Mouse (Mus musculus) T-cell, adult 2 months (primary cell): Measurements from ENCODE around the gene Map3k14.

Experiments
- DNase-seq: peaks from one replicate; pipeline ENCODE4 v3.0.0; 2022; ENCODE audit warnings: low spot score

Gene Map3k14

DNA sequence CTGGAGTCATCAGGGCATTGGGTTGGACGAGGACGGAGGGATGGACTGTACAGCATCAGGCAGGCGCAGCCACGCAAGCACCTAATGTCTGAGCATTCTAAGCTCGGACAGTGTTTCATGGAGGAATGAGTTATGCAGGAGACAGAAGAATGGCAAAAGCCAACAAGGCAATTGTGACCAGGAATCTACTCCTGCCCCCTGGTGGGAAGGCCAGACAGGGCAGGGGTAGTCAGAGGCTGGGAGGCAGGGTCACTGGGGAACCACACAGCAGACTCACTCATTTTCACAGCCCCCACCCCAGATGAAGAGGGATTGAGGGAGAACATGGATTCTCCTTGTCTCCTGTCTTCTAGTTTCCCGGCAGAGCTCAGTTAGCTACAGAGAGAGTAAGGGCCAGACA, 4.7 kb upstream of the Map3k14 start:
- peak; percentile 73 for DNase-seq

DNA sequence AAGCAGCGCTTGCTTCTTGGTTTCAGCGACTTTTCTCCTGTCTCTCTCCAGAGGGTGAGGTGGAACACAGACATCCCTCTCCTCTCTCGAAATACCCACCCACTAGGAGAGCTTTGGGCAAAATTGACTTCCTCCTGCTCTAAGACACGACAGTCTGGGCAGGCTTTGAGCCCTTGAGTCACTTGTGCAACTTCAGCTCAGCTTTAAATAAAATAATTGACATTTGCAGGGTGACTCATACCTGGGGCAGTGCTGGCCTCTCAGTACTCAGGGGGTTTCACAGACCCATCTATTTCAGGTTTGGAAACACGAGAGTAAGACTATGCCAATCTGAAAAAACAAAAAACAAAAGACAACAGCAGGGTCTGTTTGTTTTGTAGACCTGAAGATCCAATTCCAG, 2.2 kb upstream of the Map3k14 start:
- no peak for DNase-seq

- DNase-seq, result no peak
Measured at GRCm38 (mm10) chr11:103268905-103269304, 1.6 kb upstream of the Map3k14 start.

- DNase-seq, result no peak
Measured at GRCm38 (mm10) chr11:103268350-103268749, 1.1 kb upstream of the Map3k14 start.

- DNase-seq, result no peak
Measured at GRCm38 (mm10) chr11:103266729-103267345, 435 bp downstream of the Map3k14 start.

- DNase-seq, result peak; percentile 69
Measured at GRCm38 (mm10) chr11:103265856-103266255, 1.4 kb downstream of the Map3k14 start.

DNA sequence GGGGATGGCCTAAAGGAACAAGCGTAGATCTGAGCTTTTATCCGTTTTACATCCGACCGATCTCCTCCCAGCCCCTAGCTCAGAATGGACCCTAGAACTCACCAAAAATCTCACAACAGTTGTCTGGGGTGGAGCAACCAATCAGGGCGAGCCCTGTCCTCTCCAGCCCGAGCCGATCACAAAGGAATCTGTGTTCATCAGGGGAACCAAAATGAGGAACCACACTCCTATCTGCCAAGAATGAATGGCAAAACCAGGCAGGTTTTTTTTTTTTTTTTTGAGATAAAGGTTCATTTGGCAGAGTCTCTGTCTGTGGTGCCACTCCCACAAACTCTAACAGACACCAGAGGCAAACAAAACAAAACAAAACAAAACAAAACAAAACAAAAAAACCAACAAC, 2.1 kb downstream of the Map3k14 start:
- no peak for DNase-seq

DNA sequence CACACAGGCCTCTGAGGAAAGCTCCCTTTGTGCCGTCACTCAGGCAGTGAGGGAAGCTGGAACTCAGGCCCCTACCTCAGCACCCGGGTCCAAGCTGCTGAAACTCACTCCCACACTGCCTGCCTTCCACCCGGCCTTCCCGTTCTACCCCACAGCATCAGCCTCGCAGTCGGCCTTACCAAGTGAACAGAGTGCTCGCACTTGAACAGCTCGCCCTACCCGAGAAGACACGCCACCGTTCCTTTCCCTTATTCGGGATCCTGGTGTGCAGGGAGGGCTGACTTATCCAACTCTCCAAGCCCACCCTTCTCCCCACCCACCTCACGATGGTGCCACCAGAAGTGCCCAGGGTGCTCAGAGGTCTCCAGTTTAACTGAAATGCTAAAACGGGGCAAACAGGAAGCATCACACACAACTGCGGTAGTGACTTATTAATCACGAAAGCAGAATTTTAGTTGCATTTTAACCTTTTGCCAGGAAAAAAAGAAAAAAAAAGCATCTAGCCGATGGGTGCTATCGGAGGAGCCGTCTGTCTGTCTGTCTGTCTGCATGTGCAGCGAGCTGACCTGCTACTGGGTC, 2.8 kb downstream of the Map3k14 start:
- DNase-seq, result peak; percentile 39

- DNase-seq, result no peak
Measured at GRCm38 (mm10) chr11:103263551-103263950, 3.7 kb downstream of the Map3k14 start.

DNA sequence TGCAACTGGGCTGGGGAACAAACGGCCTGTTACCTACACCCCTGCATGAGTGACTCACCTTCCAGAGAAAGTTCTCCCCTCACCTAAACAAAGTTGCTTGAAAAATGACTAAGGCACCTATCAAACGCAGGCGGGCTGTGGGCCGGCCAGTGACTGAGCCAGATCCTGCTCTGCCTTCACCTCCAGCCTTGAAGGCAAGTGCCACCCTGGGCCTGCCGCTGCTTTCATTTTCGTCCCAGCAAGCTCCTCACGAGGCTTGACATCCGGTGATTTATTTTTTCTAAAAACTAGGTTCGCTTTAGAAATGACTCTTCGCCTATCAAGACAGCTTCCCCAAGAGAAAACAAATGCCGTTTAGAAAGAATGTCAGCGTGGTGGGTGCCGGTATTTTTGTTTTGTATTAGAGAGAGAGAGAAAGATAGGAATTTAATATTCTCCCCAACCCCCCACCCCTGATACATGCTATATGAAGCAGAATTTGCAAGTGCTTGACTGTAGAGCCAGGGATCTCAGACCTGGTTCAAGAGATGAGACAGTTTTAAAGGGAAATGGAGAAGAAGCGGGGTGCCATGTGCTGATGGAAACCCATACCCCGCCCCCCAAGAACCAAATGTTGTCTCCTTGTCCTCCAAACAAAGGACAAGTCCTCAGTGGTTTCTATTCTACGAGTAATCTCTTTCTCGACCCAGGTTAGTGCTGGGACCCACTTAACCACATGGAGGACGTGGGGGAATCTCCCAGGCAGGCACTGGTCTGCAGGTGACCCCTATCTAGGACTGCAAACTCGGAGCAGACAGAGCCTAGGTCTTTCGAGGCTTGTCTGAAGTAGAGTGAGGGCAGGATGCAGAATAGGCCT, 4.6 kb downstream of the Map3k14 start:
- peak; percentile 85 for DNase-seq

DNA sequence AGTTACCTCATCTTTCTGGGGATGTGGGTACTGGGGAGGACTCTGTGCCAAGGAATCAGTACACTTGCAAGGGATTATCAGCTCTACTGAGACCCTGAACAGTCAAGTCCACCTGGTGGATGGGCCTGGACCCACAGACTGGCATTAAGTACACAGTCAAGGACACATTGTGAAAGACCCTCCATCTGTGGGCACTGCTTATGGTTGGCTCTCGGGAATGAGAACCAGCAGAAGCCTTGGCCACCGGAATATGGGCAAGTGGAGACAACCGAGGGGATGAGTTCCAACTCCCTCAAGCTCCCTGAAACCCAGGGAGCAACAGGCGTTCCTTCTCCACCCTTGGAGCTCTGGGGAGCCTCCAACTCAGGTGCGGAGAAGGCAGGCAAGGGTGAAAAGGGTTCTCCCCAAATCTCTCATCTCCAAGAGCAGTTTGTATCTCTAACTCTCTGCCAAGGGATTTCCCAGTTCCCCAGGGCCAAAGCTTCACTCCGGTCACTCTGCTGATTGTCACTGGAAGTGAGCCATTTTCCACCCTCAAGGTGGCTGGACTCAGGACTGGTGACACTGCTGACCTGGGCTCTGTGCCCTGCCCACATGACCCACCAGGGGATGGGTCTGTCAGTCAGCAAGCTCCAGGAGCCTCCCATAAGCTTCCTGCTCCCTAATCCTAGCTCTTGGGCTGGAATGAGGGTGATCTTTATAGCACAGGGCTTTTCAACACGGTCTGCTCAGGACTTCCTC, 5.4 kb downstream of the Map3k14 start:
- DNase-seq, result no peak

DNA sequence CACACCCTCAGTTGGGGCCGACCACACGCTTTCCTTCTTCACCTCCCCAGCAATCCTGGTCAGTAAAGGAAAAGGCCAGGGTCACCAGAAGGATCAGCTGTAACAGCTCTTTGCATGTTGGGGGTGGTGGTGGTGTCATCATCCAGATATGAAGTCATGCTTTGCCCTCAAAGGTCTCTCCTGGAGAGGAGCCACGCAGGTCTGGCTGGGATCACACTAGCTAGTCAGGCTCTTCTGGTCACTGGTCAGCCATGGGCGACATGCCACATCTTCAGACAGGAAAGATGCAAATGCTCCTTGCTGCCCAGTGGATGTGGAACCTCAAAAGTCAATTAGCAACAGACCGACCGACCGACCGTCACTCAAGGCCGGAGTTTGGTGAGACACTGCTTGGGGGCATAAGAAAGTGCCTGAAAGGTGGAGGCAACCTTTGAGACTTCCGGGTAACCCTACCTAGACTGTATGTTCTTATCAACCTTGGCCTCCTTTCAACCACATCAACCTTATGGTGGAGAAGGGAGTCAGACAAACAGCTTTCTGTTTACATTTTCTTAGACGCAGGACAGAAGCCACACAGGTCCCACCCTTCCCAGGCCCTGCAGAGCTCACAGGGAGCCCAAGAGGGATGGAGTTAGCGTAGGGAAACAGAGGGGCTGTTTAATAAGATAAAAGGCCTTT, 6.6 kb downstream of the Map3k14 start:
- peak; percentile 59 for DNase-seq

- no peak for DNase-seq
Measured at GRCm38 (mm10) chr11:103260034-103260433, 7.2 kb downstream of the Map3k14 start.

DNA sequence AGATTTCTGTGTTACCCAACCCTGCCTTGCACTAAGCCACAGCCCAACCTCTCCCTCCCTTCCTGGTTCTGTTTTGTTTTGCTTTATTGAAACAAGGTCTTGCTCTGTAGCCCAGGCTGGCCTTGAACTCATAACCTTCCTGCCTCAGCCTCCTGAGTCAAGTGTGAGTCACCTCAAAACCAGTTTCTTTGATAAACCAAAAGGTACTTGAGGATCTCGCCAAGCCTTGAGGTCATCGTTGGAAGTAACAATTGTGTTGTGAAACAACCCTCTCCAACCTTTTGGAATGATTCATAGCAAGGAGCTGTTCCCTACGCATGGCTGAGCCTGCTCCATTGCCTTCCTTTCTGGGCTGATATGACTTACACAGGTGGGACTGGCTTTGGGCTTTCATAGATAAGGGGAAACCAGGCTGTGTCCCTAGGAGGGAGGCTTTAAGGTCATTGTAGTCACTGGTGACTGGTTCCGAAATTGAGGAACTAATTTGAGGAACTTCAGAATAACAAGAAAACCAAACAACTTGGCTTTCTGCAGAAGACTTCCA, 9.3 kb downstream of the Map3k14 start:
- no peak for DNase-seq

DNA sequence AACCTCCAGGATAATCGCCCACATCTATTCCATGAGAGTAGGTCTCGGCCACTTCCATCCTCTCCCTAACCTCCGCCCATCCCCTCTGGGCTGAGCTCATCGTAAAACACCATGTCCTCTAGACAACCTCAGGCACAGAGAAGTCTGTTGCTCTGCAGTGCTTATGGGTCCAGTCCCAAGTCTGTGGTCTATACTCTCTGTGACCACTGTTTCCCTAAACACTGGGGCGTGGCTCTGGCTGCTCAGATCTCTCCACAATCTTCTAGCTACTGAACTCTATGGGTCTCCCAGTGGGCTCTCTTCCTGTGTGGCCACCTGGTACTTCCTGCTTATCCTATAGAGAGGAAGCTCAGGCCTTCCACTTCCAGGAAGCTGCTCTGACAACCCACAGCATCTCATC, 13.7 kb downstream of the Map3k14 start:
- no peak for DNase-seq

DNA sequence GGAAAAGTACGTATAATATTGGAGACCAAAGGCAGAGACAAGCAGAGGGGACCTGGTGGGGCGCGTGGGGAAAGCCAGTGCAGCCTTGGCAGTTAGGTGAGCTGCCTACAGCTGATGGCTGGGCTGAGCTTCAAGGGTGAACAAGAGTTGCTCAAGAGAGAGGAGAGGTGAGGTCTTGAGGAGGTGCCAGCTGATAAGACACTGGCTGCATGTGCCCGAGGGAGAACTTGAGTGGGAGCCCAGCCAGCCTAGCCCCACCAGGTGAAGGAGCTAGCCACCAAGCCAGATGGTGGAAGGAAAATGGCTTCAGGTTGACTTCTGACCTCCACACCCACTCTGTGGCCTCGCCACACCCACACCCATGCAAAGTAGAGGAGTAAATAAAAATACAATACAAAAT, 14.9 kb downstream of the Map3k14 start:
- no peak for DNase-seq

DNA sequence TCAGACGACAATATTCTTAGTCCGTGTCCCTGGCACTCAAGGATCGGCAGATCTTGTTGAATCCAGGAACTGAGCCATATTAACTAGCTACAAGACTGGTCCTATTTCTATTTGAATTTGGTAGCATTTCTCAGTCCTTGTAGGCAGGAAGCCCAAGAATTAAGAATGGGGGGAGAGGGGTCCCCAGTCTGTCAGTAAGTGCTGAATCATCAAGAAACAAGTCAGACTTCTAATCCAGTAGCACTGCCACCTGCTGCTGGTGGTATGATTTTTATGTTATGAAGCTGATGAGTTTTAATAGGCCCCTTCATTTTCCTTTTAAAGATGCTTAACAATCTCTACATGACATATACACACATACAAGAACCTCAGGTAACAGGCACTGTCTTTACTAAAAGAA, 16.9 kb downstream of the Map3k14 start:
- no peak for DNase-seq

DNA sequence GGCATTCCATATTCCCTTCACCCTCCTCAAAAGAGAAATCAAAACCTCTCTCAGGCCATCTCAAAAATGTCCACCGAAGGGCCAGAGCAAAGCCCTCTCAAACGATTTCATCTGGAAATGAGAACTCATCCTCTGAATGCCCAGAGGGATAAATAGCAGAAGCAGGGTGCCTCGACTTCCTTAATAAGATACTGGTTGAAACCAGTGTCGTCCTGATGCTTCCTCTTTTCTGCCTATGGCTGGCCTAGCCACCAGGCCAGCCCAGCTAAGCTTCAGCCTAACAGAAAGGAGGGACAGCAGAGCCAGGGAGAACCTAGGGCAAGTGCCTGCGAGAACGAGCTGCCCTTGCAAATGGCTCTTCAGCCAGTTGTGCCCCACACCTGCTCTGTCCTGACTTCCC, 17.8 kb downstream of the Map3k14 start:
- DNase-seq, result no peak

DNA sequence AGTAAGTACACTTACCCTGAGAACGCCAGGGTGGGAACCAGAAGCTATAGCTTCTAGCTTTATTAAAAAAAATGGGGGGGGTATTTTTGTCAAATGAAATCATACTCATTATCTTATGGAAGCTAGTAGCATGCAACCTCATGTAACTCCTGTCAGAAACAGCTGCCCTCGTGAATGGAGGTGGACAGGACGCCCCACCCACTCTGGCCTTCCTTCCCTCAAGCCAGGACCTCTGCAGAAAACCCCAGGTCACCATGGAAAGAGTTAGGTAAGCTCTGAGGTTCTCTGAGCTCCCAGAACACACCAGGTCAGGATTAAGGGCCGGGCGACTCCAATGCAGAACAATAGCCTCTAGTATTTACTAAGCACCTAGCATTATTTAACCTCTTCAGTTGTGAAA, 18.4 kb downstream of the Map3k14 start:
- DNase-seq, result no peak

- DNase-seq, result no peak
Measured at GRCm38 (mm10) chr11:103247504-103248177, 19.6 kb downstream of the Map3k14 start.

GRCm38 (mm10) chr11:103246731-103247290, 20.5 kb downstream of the Map3k14 start:
- no peak for DNase-seq
